Mouse (Mus musculus) heart, embryonic 10.5 days (tissue): Measurements from ENCODE around the gene Ppa2. TPM values are rescaled to one million over a fixed set of nuclear protein-coding genes. Genes with fewer than 3 reads are reported as not detected.

Source experiments
- DNase-seq: peaks from one replicate; pipeline ENCODE4 v3.0.0-alpha.2; 2017; ENCODE audit warnings: low spot score
- H3K27ac ChIP-seq: fragments of 300-500 bp; sonication (generic); 2 replicates; pipeline ENCODE4 v1.5.1; 2016; ENCODE audit warnings: mild to moderate bottlenecking
- H3K27me3 ChIP-seq: fragments of 300-500 bp; sonication (generic); 2 replicates; pipeline ENCODE4 v1.6.1; 2016; ENCODE audit warnings: mild to moderate bottlenecking; ENCODE audit not compliant: poor library complexity, insufficient read depth, severe bottlenecking
- H3K36me3 ChIP-seq: fragments of 300-500 bp; sonication (generic); 2 replicates; pipeline ENCODE4 v1.6.1; 2016; ENCODE audit warnings: mild to moderate bottlenecking, moderate library complexity
- H3K4me1 ChIP-seq: fragments of 300-500 bp; sonication (generic); 2 replicates; pipeline ENCODE4 v1.6.1; 2016; ENCODE audit warnings: mild to moderate bottlenecking
- H3K4me3 ChIP-seq: fragments of 300-500 bp; sonication (generic); 2 replicates; pipeline ENCODE4 v1.5.1; 2016; ENCODE audit warnings: mild to moderate bottlenecking, moderate library complexity
- H3K9me3 ChIP-seq: fragments of 300-500 bp; sonication (generic); 2 replicates; pipeline ENCODE4 v1.6.1; 2016; ENCODE audit warnings: mild to moderate bottlenecking, moderate library complexity
- WGBS: fragments of 180-500 bp; shearing (Covaris S2); methylation state at CpG from one replicate; pipeline ENCODE4 v1.1.7; 2016; 5-methylcytosine and 5-hydroxymethylcytosine counted together
- polyA plus RNA-seq: library from polyadenylated mRNA; unstranded; fragments of >200 nt; fragmentation: Nextera tagmentation; extraction: Ambion mirVana; gene quantifications from 2 replicates; pipeline ENCODE4 v1.2.1, GENCODE M21; 2016

The Ppa2 gene
- polyA plus RNA-seq, 1 experiment from 2014 or later, result 92.8 TPM

- Histone ChIP-seq H3K9me3 (no peaks in the 10 kb centered on the region), H3K27ac (no peak overlapping the region), H3K4me3 (no peak overlapping the region), H3K27me3 (no peaks in the 10 kb centered on the region), H3K36me3 (no peaks in the 10 kb centered on the region), H3K4me1 (no peaks in the 10 kb centered on the region)
- WGBS, result 89% methylated on average over 8 of the region's 8 CpGs
- no peak for DNase-seq
Measured at GRCm38 (mm10) chr3:133411768-133412167, 101.9 kb downstream of the Ppa2 start.

- 84% methylated on average over 4 of the region's 4 CpGs for WGBS
- Histone ChIP-seq H3K9me3 (no peaks in the 10 kb centered on the region), H3K36me3 (no peaks in the 10 kb centered on the region), H3K4me3 (no peak overlapping the region), H3K27me3 (no peaks in the 10 kb centered on the region), H3K4me1 (no peaks in the 10 kb centered on the region), H3K27ac (no peak overlapping the region)
- DNase-seq, result no peak
Measured at GRCm38 (mm10) chr3:133414747-133415146, 104.8 kb downstream of the Ppa2 start.

- H3K27ac ChIP-seq, result no peak overlapping the region
- H3K27me3 ChIP-seq, result no peaks in the 10 kb centered on the region
- no peaks in the 10 kb centered on the region for H3K9me3 ChIP-seq
- H3K4me1 ChIP-seq, result no peaks in the 10 kb centered on the region
- H3K4me3 ChIP-seq, result no peak overlapping the region
- no peak for DNase-seq
- no peaks in the 10 kb centered on the region for H3K36me3 ChIP-seq
Measured at GRCm38 (mm10) chr3:133423073-133423472, 113.2 kb downstream of the Ppa2 start.

Other genes with a start within 250 kb of the Ppa2 start
- 14.2 and 16.9 TPM in 2 replicates for gene Ints12, start 218.3 kb upstream of the Ppa2 start, polyA plus RNA-seq
- gene Gstcd, start 218.1 kb upstream of the Ppa2 start, polyA plus RNA-seq, result 6.1 and 7.6 TPM in 2 replicates
- not detected in 2 replicates for gene Arhgef38, start 75.2 kb upstream of the Ppa2 start, polyA plus RNA-seq
- gene Tet2, start 235.0 kb downstream of the Ppa2 start, polyA plus RNA-seq, result 11.8 and 15.5 TPM in 2 replicates